Mouse (Mus musculus): ENCODE results near the gene Cabin1. TPM values are rescaled to one million over a fixed set of nuclear protein-coding genes. Genes with fewer than 3 reads are reported as not detected.

Cabin1 gene
- polyA plus RNA-seq, 1 experiment from 2014 or later: 13.6 TPM

DNA sequence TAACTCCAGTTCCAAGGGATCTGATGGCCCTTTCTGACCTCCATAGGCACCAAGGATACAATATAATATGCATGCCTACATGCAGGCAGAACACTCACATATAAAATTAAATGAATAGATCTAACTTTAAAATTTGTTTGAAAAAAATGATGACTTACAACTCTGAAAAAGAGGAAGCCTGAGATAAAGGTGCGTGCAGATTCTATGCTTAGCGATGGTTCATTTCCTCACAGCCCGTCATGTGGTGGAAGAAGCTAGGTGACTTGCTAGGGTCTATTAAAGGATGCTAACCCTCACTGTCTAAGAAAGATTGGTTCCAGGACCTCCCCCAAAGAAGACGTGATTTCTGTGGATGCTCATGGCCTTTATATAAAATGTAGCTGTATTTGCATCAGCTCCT is 148.1 kb downstream of the Cabin1 start:
- WGBS (ENCODE audit: insufficient replicate concordance): 52% methylated on average over 4 of the region's 4 CpGs
- H3K4me1 ChIP-seq (ENCODE audit: control insufficient read depth, low read depth, low read length): no peaks in the 10 kb centered on the region
- H3K9me3 ChIP-seq (replicated peaks; ENCODE audit: control insufficient read depth, low read length): no peaks in the 10 kb centered on the region
- H3K27ac ChIP-seq (ENCODE audit: low read length): no peak overlapping the region
- no peaks in the 10 kb centered on the region for H3K27me3 ChIP-seq (ENCODE audit: control insufficient read depth, insufficient read depth, low read depth, low read length)
- no peak overlapping the region for H3K9ac ChIP-seq (ENCODE audit: low read depth, low read length)
- no peak for ATAC-seq (ENCODE audit: low read depth)
- no peak overlapping the region for H3K4me3 ChIP-seq (ENCODE audit: low read depth, low read length)
- H3K4me2 ChIP-seq (ENCODE audit: low read depth, low read length): no peak overlapping the region
- no peaks in the 10 kb centered on the region for H3K36me3 ChIP-seq (ENCODE audit: control insufficient read depth, insufficient read depth)

DNA sequence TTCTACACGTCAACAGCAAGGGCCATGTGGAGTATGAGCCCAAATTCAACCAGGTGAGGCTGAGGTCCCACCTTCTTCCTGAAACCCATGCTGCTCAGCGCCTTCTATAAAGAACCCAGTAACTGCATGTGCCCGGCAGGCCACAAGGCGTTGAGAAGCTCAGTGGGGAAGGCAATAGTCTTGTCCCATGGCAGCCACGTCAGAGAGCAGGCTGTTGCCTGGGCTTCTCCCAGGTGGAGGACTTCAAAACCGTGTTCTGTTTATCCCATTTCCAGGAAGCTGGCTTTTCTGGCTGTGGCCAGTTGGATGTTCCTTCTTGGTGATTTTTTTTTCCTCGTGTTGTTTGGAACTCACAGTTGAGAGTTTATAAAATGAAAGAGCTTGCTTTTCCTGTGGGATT is 153.7 kb downstream of the Cabin1 start:
- WGBS (ENCODE audit: insufficient replicate concordance): 40% methylated on average over 7 of the region's 7 CpGs
- no peak overlapping the region for H3K4me3 ChIP-seq (ENCODE audit: low read depth, low read length)

GRCm38 (mm10) chr10:75608975-75609374 is 155.2 kb downstream of the Cabin1 start:
- Histone ChIP-seq H3K9ac (ENCODE audit: low read depth, low read length) (no peak overlapping the region), H3K36me3 (ENCODE audit: control insufficient read depth, insufficient read depth) (no peaks in the 10 kb centered on the region), H3K4me1 (ENCODE audit: control insufficient read depth, low read depth, low read length) (no peaks in the 10 kb centered on the region), H3K9me3 (replicated peaks; ENCODE audit: control insufficient read depth, low read length) (no peaks in the 10 kb centered on the region), H3K4me3 (ENCODE audit: low read depth, low read length) (no peak overlapping the region), H3K27me3 (ENCODE audit: control insufficient read depth, insufficient read depth, low read depth, low read length) (no peaks in the 10 kb centered on the region), H3K27ac (ENCODE audit: low read length) (no peak overlapping the region), H3K4me2 (ENCODE audit: low read depth, low read length) (no peak overlapping the region)
- 72% methylated on average over 11 of the region's 11 CpGs for WGBS (ENCODE audit: insufficient replicate concordance)
- ATAC-seq (ENCODE audit: low read depth): no peak

More for the DNA sequence above, 153.7 kb downstream of the Cabin1 start:
- Histone ChIP-seq H3K4me1 (ENCODE audit: control insufficient read depth, low read depth, low read length) (no peaks in the 10 kb centered on the region), H3K9ac (ENCODE audit: low read depth, low read length) (no peak overlapping the region), H3K27me3 (ENCODE audit: control insufficient read depth, insufficient read depth, low read depth, low read length) (no peaks in the 10 kb centered on the region), H3K27ac (ENCODE audit: low read length) (no peak overlapping the region), H3K9me3 (replicated peaks; ENCODE audit: control insufficient read depth, low read length) (no peaks in the 10 kb centered on the region), H3K36me3 (ENCODE audit: control insufficient read depth, insufficient read depth) (no peaks in the 10 kb centered on the region), H3K4me2 (ENCODE audit: low read depth, low read length) (no peak overlapping the region)
- ATAC-seq (ENCODE audit: low read depth): no peak

DNA sequence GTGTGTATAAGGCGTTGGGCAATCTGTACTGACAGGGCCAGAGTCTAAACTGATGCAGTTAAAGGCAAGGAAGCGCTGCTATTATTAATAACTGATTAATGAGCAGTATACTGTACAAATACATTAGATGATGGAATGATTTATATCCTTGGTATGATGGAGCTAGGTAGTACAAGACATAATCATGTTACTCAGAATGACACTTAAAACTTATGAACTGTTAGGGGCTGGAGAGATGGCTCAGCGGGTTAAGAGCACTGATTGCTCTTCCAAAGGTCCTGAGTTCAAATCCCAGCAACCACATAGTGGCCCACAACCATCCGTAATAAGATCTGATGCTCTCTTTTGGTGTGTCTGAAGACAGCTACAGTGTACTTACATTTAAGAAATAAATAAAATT is 156.9 kb downstream of the Cabin1 start:
- no peak for ATAC-seq (ENCODE audit: low read depth)
- H3K4me1 ChIP-seq (ENCODE audit: control insufficient read depth, low read depth, low read length): no peaks in the 10 kb centered on the region
- WGBS (ENCODE audit: insufficient replicate concordance): 57% methylated on average over 4 of the region's 4 CpGs
- no peaks in the 10 kb centered on the region for H3K9me3 ChIP-seq (replicated peaks; ENCODE audit: control insufficient read depth, low read length)
- no peak overlapping the region for H3K4me3 ChIP-seq (ENCODE audit: low read depth, low read length)
- no peaks in the 10 kb centered on the region for H3K36me3 ChIP-seq (ENCODE audit: control insufficient read depth, insufficient read depth)
- H3K9ac ChIP-seq (ENCODE audit: low read depth, low read length): no peak overlapping the region
- H3K27ac ChIP-seq (ENCODE audit: low read length): no peak overlapping the region
- no peaks in the 10 kb centered on the region for H3K27me3 ChIP-seq (ENCODE audit: control insufficient read depth, insufficient read depth, low read depth, low read length)
- H3K4me2 ChIP-seq (ENCODE audit: low read depth, low read length): no peak overlapping the region

GRCm38 (mm10) chr10:75605162-75605846 is 158.8 kb downstream of the Cabin1 start:
- no peaks in the 10 kb centered on the region for H3K36me3 ChIP-seq (ENCODE audit: control insufficient read depth, insufficient read depth)
- no peaks in the 10 kb centered on the region for H3K4me1 ChIP-seq (ENCODE audit: control insufficient read depth, low read depth, low read length)
- H3K27me3 ChIP-seq (ENCODE audit: control insufficient read depth, insufficient read depth, low read depth, low read length): no peaks in the 10 kb centered on the region
- WGBS (ENCODE audit: insufficient replicate concordance): 34% methylated on average over 11 of the region's 11 CpGs
- no peak overlapping the region for H3K9ac ChIP-seq (ENCODE audit: low read depth, low read length)
- H3K4me3 ChIP-seq (ENCODE audit: low read depth, low read length): no peak overlapping the region
- ATAC-seq (ENCODE audit: low read depth): no peak
- no peak overlapping the region for H3K27ac ChIP-seq (ENCODE audit: low read length)
- H3K9me3 ChIP-seq (replicated peaks; ENCODE audit: control insufficient read depth, low read length): no peaks in the 10 kb centered on the region
- no peak overlapping the region for H3K4me2 ChIP-seq (ENCODE audit: low read depth, low read length)

- ATAC-seq (ENCODE audit: low read depth): no peak
Observed at GRCm38 (mm10) chr10:75600189-75600730, 163.9 kb downstream of the Cabin1 start.

More at GRCm38 (mm10) chr10:75600189-75600730, 163.9 kb downstream of the Cabin1 start:
- Histone ChIP-seq H3K4me2 (ENCODE audit: low read depth, low read length) (no peak overlapping the region), H3K27ac (ENCODE audit: low read length) (no peak overlapping the region), H3K4me1 (ENCODE audit: control insufficient read depth, low read depth, low read length) (no peaks in the 10 kb centered on the region), H3K9ac (ENCODE audit: low read depth, low read length) (no peak overlapping the region), H3K36me3 (ENCODE audit: control insufficient read depth, insufficient read depth) (no peaks in the 10 kb centered on the region), H3K27me3 (ENCODE audit: control insufficient read depth, insufficient read depth, low read depth, low read length) (no peaks in the 10 kb centered on the region), H3K9me3 (replicated peaks; ENCODE audit: control insufficient read depth, low read length) (no peaks in the 10 kb centered on the region), H3K4me3 (ENCODE audit: low read depth, low read length) (no peak overlapping the region)
- WGBS (ENCODE audit: insufficient replicate concordance): 70% methylated on average over 7 of the region's 7 CpGs

Other genes with a start within 250 kb of the Cabin1 start
- gene Snrpd3, start 246.8 kb downstream of the Cabin1 start, polyA plus RNA-seq (2015; fragmentation: Nextera tagmentation; extraction: Ambion mirVana): 56.9 and 61.7 TPM in 2 replicates
- gene Gucd1, start 246.4 kb downstream of the Cabin1 start, polyA plus RNA-seq (2015; fragmentation: Nextera tagmentation; extraction: Ambion mirVana): 64.4 and 69.3 TPM in 2 replicates
- gene Lrrc75b, start 204.0 kb downstream of the Cabin1 start, polyA plus RNA-seq (2015; fragmentation: Nextera tagmentation; extraction: Ambion mirVana): 0.05 and 0.06 TPM in 2 replicates
- 27.7 and 40.9 TPM in 2 replicates for gene Ggt1, start 202.7 kb downstream of the Cabin1 start, polyA plus RNA-seq (2015; fragmentation: Nextera tagmentation; extraction: Ambion mirVana)
- 0.77 and 0.98 TPM in 2 replicates for gene Ggt5, start 175.0 kb downstream of the Cabin1 start, polyA plus RNA-seq (2015; fragmentation: Nextera tagmentation; extraction: Ambion mirVana)
- 1.8 and 2.3 TPM in 2 replicates for gene Susd2, start 120.3 kb downstream of the Cabin1 start, polyA plus RNA-seq (2015; fragmentation: Nextera tagmentation; extraction: Ambion mirVana)
- 222 and 239 TPM in 2 replicates for gene Ddt, start 9.1 kb upstream of the Cabin1 start, polyA plus RNA-seq (2015; fragmentation: Nextera tagmentation; extraction: Ambion mirVana)
- 0.18 TPM in 1 of 2 replicates, not detected in the other for gene Gm20441, start 16.6 kb upstream of the Cabin1 start, polyA plus RNA-seq (2015; fragmentation: Nextera tagmentation; extraction: Ambion mirVana)
- 14.1 and 16.3 TPM in 2 replicates for gene Gstt3, start 17.1 kb upstream of the Cabin1 start, polyA plus RNA-seq (2015; fragmentation: Nextera tagmentation; extraction: Ambion mirVana)
- 181 and 217 TPM in 2 replicates for gene Gstt1, start 34.2 kb upstream of the Cabin1 start, polyA plus RNA-seq (2015; fragmentation: Nextera tagmentation; extraction: Ambion mirVana)
- not detected in 2 replicates for gene Gstt4, start 58.2 kb upstream of the Cabin1 start, polyA plus RNA-seq (2015; fragmentation: Nextera tagmentation; extraction: Ambion mirVana)
- 54.3 and 56.7 TPM in 2 replicates for gene Gstt2, start 73.1 kb upstream of the Cabin1 start, polyA plus RNA-seq (2015; fragmentation: Nextera tagmentation; extraction: Ambion mirVana)
- gene Mif, start 95.9 kb upstream of the Cabin1 start, polyA plus RNA-seq (2015; fragmentation: Nextera tagmentation; extraction: Ambion mirVana): 906 and 964 TPM in 2 replicates
- gene Derl3, start 129.1 kb upstream of the Cabin1 start, polyA plus RNA-seq (2015; fragmentation: Nextera tagmentation; extraction: Ambion mirVana): 0.50 and 0.85 TPM in 2 replicates
- gene Smarcb1, start 157.3 kb upstream of the Cabin1 start, polyA plus RNA-seq (2015; fragmentation: Nextera tagmentation; extraction: Ambion mirVana): 55.9 and 56.8 TPM in 2 replicates
- gene Chchd10, start 168.8 kb upstream of the Cabin1 start, polyA plus RNA-seq (2015; fragmentation: Nextera tagmentation; extraction: Ambion mirVana): 125 and 137 TPM in 2 replicates
- gene Mmp11, start 172.2 kb upstream of the Cabin1 start, polyA plus RNA-seq (2015; fragmentation: Nextera tagmentation; extraction: Ambion mirVana): 2.1 and 2.7 TPM in 2 replicates
- gene Gm867, start 176.3 kb upstream of the Cabin1 start, polyA plus RNA-seq (2015; fragmentation: Nextera tagmentation; extraction: Ambion mirVana): 24.3 and 26.4 TPM in 2 replicates
- gene Vpreb3, start 178.7 kb upstream of the Cabin1 start, polyA plus RNA-seq (2015; fragmentation: Nextera tagmentation; extraction: Ambion mirVana): 15.0 and 17.5 TPM in 2 replicates
- 0.06 and 0.14 TPM in 2 replicates for gene Gm5134, start 190.2 kb upstream of the Cabin1 start, polyA plus RNA-seq (2015; fragmentation: Nextera tagmentation; extraction: Ambion mirVana)